Comparison of ENCODE assay signal across 8 mouse cellular contexts in genomic region chr6:87980374-87981029, GRCm38 (mm10). TPM values are rescaled to one million over a fixed set of nuclear protein-coding genes. Genes with fewer than 3 reads are reported as not detected.
A peak's percentile ranks its signal among the peaks of the same experiment; 100 is the strongest.
DNase-seq lines count a peak whose midpoint lies in the region; ATAC-seq and TF ChIP-seq lines count a peak whose summit lies in the region.

No protein-coding gene starts in this region.

- peak overlapping the region; percentile 33 for H3K27ac ChIP-seq in heart, embryonic 15.5 days
- peak overlapping the region; percentile 93 for H3K27ac ChIP-seq in lung, embryonic 14.5 days (ENCODE audit: low read depth)

- WGBS in heart, embryonic 15.5 days = under 1% methylated on average over 66 of the region's 66 CpGs
- WGBS in lung, embryonic 14.5 days = under 1% methylated on average over 63 of the region's 66 CpGs

- TF ChIP-seq CTCF in lung, embryonic 14.5 days (IDR thresholded peaks at IDR 0.05; ENCODE audit: low read depth) = peak; percentile 69

- no peaks in the 10 kb centered on the region for H3K27me3 ChIP-seq in heart, embryonic 15.5 days
- no peaks in the 10 kb centered on the region for H3K27me3 ChIP-seq in lung, embryonic 14.5 days (ENCODE audit: insufficient read depth, low read length)

- DNase-seq in urinary bladder, adult 2 months (ENCODE audit: low spot score) = peak; percentile 33
- no peak for DNase-seq in urinary bladder, adult 18-20 months (ENCODE audit: low spot score in 2 of 2)
- DNase-seq in embryo, embryonic 11 days = peak; percentile 95
- peak; percentile 81 for DNase-seq in layer of hippocampus, adult 8-10 months (ENCODE audit: low spot score in 2 of 2)
- DNase-seq in lung, embryonic 14.5 days = peak; percentile 94
- DNase-seq in ovary, postnatal 10 days (ENCODE audit: low spot score) = peak; percentile 70
- DNase-seq in thymus, postnatal 36 days = peak; percentile 38 to 61

- no peaks in the 10 kb centered on the region for H3K9me3 ChIP-seq in heart, embryonic 15.5 days (replicated peaks)
- no peaks in the 10 kb centered on the region for H3K9me3 ChIP-seq in lung, embryonic 14.5 days (ENCODE audit: low read depth, low read length)

- no peaks in the 10 kb centered on the region; the same call in 1 of the 2 replicates for H3K36me3 ChIP-seq in heart, embryonic 15.5 days
- H3K36me3 ChIP-seq in lung, embryonic 14.5 days (ENCODE audit: insufficient read depth) = peaks cover 19% of the 10 kb centered on the region

- H3K4me1 ChIP-seq in heart, embryonic 15.5 days (replicated peaks) = peaks cover 6% of the 10 kb centered on the region
- peaks cover 12% of the 10 kb centered on the region for H3K4me1 ChIP-seq in lung, embryonic 14.5 days (ENCODE audit: insufficient read depth)

- H3K9ac ChIP-seq in heart, embryonic 15.5 days = peak overlapping the region; percentile 77
- H3K9ac ChIP-seq in lung, embryonic 14.5 days = peak overlapping the region; percentile 89

- H3K4me2 ChIP-seq in heart, embryonic 15.5 days = peak overlapping the region; percentile 75
- H3K4me2 ChIP-seq in lung, embryonic 14.5 days = peak overlapping the region; percentile 84

- peak overlapping the region; percentile 80 for H3K4me3 ChIP-seq in heart, embryonic 15.5 days
- peak overlapping the region; percentile 93 for H3K4me3 ChIP-seq in lung, embryonic 14.5 days (ENCODE audit: low read depth, low read length)

- ATAC-seq in heart, embryonic 15.5 days (replicated peaks; ENCODE audit: insufficient number of reproducible peaks, insufficient read depth, low FRiP score, low read depth) = peak; percentile 83; the same call in 1 of the 2 replicates
- ATAC-seq in lung, embryonic 14.5 days (ENCODE audit: insufficient read depth) = peak; percentile 80

RNA-seq across cellular contexts. Expression of gene H1fx, which starts 0.9 kb away (rescaled TPM):
- polyA plus RNA-seq in urinary bladder, adult 2 months (2012; rRNA removed) = 6.0 and 8.8 TPM in 2 replicates
- 18.1 and 23.2 TPM in 2 replicates for polyA plus RNA-seq in heart, embryonic 15.5 days (2015; fragmentation: Nextera tagmentation; extraction: Ambion mirVana)
- total RNA-seq in layer of hippocampus, adult 8-10 months (2022) = 10 to 100 TPM; 42.8 to 52.9 (median 45.2) TPM
- polyA plus RNA-seq in lung, embryonic 14.5 days (2014; fragmentation: Nextera tagmentation; extraction: Ambion mirVana) = 62.9 and 74.4 TPM in 2 replicates

Comparison
In these comparisons a context has a peak if more than half of its experiments do, and no peak if none do; other contexts are left out.
1. DNase-seq: peak in urinary bladder, adult 2 months (single experiment), embryo, embryonic 11 days (single experiment), layer of hippocampus, adult 8-10 months (2 of 2), lung, embryonic 14.5 days (single experiment), ovary, postnatal 10 days (single experiment) and thymus, postnatal 36 days (2 of 2); none in urinary bladder, adult 18-20 months (0 of 2).